ENCODE assay signal across 9 mouse cellular contexts in genomic region chr7:63802751-63803150, GRCm38 (mm10).
A peak's percentile ranks its signal among the peaks of the same experiment; 100 is the strongest.
DNase-seq lines count a peak whose midpoint lies in the region; ATAC-seq and TF ChIP-seq lines count a peak whose summit lies in the region.
"Had no signal": no experiment of that assay in that cellular context is flagged by ENCODE, and none has a peak within 500 bp of the region (broad histone marks: within the 10 kb centered on the region; RNA-seq: fewer than 3 reads in every experiment).

No protein-coding gene starts in this region.

- H3K4me2 ChIP-seq in limb, embryonic 11.5 days (ENCODE audit: low read depth, severe bottlenecking), result no peak overlapping the region
- H3K4me2 ChIP-seq: midbrain, embryonic 11.5 days had no signal

- no peaks in the 10 kb centered on the region for H3K36me3 ChIP-seq in limb, embryonic 11.5 days (ENCODE audit: control insufficient read depth, insufficient read depth, low read length)
- no peaks in the 10 kb centered on the region for H3K36me3 ChIP-seq in limb, embryonic 10.5 days
- H3K36me3 ChIP-seq in ES-E14 (ENCODE audit: control insufficient read depth, insufficient read depth, low read length, poor library complexity, severe bottlenecking), result no peaks in the 10 kb centered on the region

- no peaks in the 10 kb centered on the region for H3K4me1 ChIP-seq in limb, embryonic 11.5 days (ENCODE audit: control insufficient read depth, insufficient read depth, low read length)
- H3K4me1 ChIP-seq in limb, embryonic 10.5 days, result no peaks in the 10 kb centered on the region
- H3K4me1 ChIP-seq in ES-E14 (ENCODE audit: control insufficient read depth in 2 of 2, insufficient read depth in 2 of 2, low read length in 2 of 2, poor library complexity in 1 of 2), result peaks cover 4 to 5% of the 10 kb centered on the region in 2 experiments; a peak in 2 of 4 replicates

- no peak overlapping the region for H3K9ac ChIP-seq in limb, embryonic 11.5 days (ENCODE audit: low read length)
- H3K9ac ChIP-seq in ES-E14 (ENCODE audit: insufficient read depth, low read depth, low read length, poor library complexity, severe bottlenecking), result peak overlapping the region; percentile 38

- in situ Hi-C loops in ES-E14 (cut with MboI; ENCODE audit: low sequenced_read_pairs in 2 of 2, unreplicated experiment in 2 of 2), result no loop called here

- H3K4me3 ChIP-seq in limb, embryonic 11.5 days (ENCODE audit: low read depth, low read length), result no peak overlapping the region
- no peak overlapping the region for H3K4me3 ChIP-seq in limb, embryonic 10.5 days
- H3K4me3 ChIP-seq in ES-E14 (ENCODE audit: insufficient read depth in 1 of 2, low read depth in 1 of 2, low read length in 2 of 2, poor library complexity in 1 of 2, severe bottlenecking in 1 of 2), result peak overlapping the region; percentile 30 to 55; a peak in 3 of 4 replicates

- ATAC-seq in limb, embryonic 11.5 days (ENCODE audit: insufficient number of reproducible peaks, low FRiP score, low TSS enrichment, low read depth), result 0 out of 2 replicates have a peak, but pooled peaks have one; percentile 26
- ATAC-seq in granulocyte monocyte progenitor cell, adult 5-6 weeks (replicated peaks; ENCODE audit: poor library complexity, severe bottlenecking), result no peak

- H3K27ac ChIP-seq in limb, embryonic 11.5 days (replicated peaks; ENCODE audit: low read depth, low read length), result no peak overlapping the region
- H3K27ac ChIP-seq in limb, embryonic 10.5 days, result no peak overlapping the region
- H3K27ac ChIP-seq in ES-E14 (ENCODE audit: insufficient read depth, low read depth, low read length, poor library complexity, severe bottlenecking), result no peak overlapping the region

- 92% methylated on average over 21 of the region's 21 CpGs for WGBS in limb, embryonic 11.5 days
- 92% methylated on average over 21 of the region's 21 CpGs for WGBS in limb, embryonic 10.5 days

- no peaks in the 10 kb centered on the region for H3K27me3 ChIP-seq in limb, embryonic 11.5 days (ENCODE audit: control insufficient read depth, insufficient read depth, low read length)
- no peaks in the 10 kb centered on the region for H3K27me3 ChIP-seq in limb, embryonic 10.5 days (ENCODE audit: low read depth, poor library complexity, severe bottlenecking)

- no peak for DNase-seq in limb, embryonic 11.5 days (ENCODE audit: low spot score)
- DNase-seq in limb, embryonic 10.5 days (ENCODE audit: low spot score), result no peak
- DNase-seq in ES-E14 (ENCODE audit: low read depth, low spot score), result peak; percentile 45
- peak; percentile 50 for DNase-seq in gastrocnemius, postnatal 25 days
- DNase-seq in lung, postnatal 36 days, result peak; percentile 64
- DNase-seq in right cerebral cortex, postnatal 25 days, result no peak
- DNase-seq in layer of hippocampus, postnatal 36 days, result no peak

- no peaks in the 10 kb centered on the region for H3K9me3 ChIP-seq in limb, embryonic 11.5 days (ENCODE audit: control insufficient read depth, low read length)
- no peaks in the 10 kb centered on the region for H3K9me3 ChIP-seq in limb, embryonic 10.5 days (replicated peaks)
- H3K9me3 ChIP-seq in ES-E14 (ENCODE audit: control insufficient read depth, insufficient read depth, low read depth, low read length), result no peaks in the 10 kb centered on the region

TF ChIP-seq in ES-E14, 5 proteins besides CTCF, POLR2A, EP300 and RAD21:
- TF ChIP-seq MAFK (IDR thresholded peaks at IDR 0.05; ENCODE audit: insufficient read depth, low read depth, low read length), result no peak
- no peak for TF ChIP-seq HCFC1 (IDR thresholded peaks at IDR 0.05; ENCODE audit: borderline replicate concordance, insufficient read depth, low read length)
- no peak for TF ChIP-seq ZNF384 (IDR thresholded peaks at IDR 0.05; ENCODE audit: low read depth, low read length)
- TF ChIP-seq ZC3H11A (IDR thresholded peaks at IDR 0.05; ENCODE audit: borderline replicate concordance, low read depth, low read length), result no peak
- TF ChIP-seq CHD2 (IDR thresholded peaks at IDR 0.05; ENCODE audit: low read depth, low read length), result no peak
TF ChIP-seq in ES-E14: peak in this region for 0.

Comparison
In these comparisons a context has a peak if more than half of its experiments do, and no peak if none do; other contexts are left out.
1. DNase-seq: peak in ES-E14 (single experiment), gastrocnemius, postnatal 25 days (single experiment) and lung, postnatal 36 days (single experiment); none in limb, embryonic 11.5 days (single experiment), limb, embryonic 10.5 days (single experiment), right cerebral cortex, postnatal 25 days (single experiment) and layer of hippocampus, postnatal 36 days (0 of 2).
2. H3K4me3 ChIP-seq: peak in ES-E14 (2 of 2); none in limb, embryonic 11.5 days (single experiment) and limb, embryonic 10.5 days (single experiment).